Mouse (Mus musculus): Measurements from ENCODE around the gene Tmtc4. TPM values are rescaled to one million over a fixed set of nuclear protein-coding genes. Genes with fewer than 3 reads are reported as not detected.

The Tmtc4 gene
- total and polyA plus RNA-seq, 3 experiments = 1.4 to 3.3 (median 2.7) TPM

DNA sequence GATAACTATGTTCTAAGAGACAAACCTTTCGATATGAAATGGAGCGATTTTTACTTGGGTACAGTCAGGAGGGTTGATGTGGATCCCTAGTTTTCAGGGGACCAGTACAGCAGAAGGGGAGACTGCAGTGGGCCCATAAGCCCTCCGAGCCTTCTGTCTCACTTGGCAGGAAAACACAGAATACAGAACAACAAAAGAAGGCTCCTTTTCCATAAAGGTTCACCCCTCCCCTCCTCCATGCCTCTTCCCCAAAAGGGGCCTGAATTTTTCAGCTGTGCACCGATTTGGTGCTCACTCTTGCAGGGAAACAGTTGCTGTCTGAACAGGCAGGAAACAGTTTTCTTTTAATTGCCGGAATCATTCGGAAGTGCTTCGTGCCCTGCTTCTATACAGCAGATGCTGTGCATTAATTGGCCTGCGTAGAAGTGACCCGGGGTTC is 101.6 kb downstream of the Tmtc4 start:
- Histone ChIP-seq H3K36me3 (replicated peaks in 1 of 2; ENCODE audit: control insufficient read depth in 1 of 2, insufficient read depth in 1 of 2, low read length in 1 of 2) (peaks cover 38 to 52% of the 10 kb centered on the region in 2 experiments), H3K27ac (ENCODE audit: insufficient read depth, low read depth) (no peak overlapping the region), H3K9me3 (replicated peaks; ENCODE audit: low read length) (no peaks in the 10 kb centered on the region), H3K4me3 (replicated peaks in 1 of 3; ENCODE audit: low read depth in 2 of 3, low read length in 2 of 3, poor library complexity in 1 of 3) (no peak overlapping the region), H3K27me3 (replicated peaks) (no peaks in the 10 kb centered on the region), H3K79me2 (replicated peaks; ENCODE audit: control insufficient read depth, extremely low read depth, insufficient read depth, poor library complexity, severe bottlenecking) (no peaks in the 10 kb centered on the region), H3K4me1 (ENCODE audit: control insufficient read depth in 1 of 2, insufficient read depth in 2 of 2) (peaks cover 0 to 17% of the 10 kb centered on the region in 2 experiments; a peak in 2 of 4 replicates), H3K9ac (ENCODE audit: insufficient read depth, low read depth) (no peak overlapping the region), H3K4me2 (ENCODE audit: insufficient read depth, low read depth, poor library complexity, severe bottlenecking) (no peak overlapping the region)
- TF ChIP-seq SMC3 (IDR thresholded peaks at IDR 0.05; ENCODE audit: low read depth, low read length) (no peak), POLR2A (IDR thresholded peaks at IDR 0.05; ENCODE audit: low read depth, low read length) (no peak), ELF1 (IDR thresholded peaks at IDR 0.05; ENCODE audit: low read depth, low read length) (no peak), MYC (IDR thresholded peaks at IDR 0.05; ENCODE audit: low read depth, low read length) (no peak), TBP (conservative IDR thresholded peaks at IDR 0.05; ENCODE audit: low read depth, low read length) (no peak), MAZ (IDR thresholded peaks at IDR 0.05; ENCODE audit: low read depth, low read length) (no peak), ZKSCAN1 (IDR thresholded peaks at IDR 0.05; ENCODE audit: borderline replicate concordance, low read depth, low read length) (no peak), ZC3H11A (IDR thresholded peaks at IDR 0.05; ENCODE audit: low read depth, low read length) (no peak), ZNF384 (IDR thresholded peaks at IDR 0.05; ENCODE audit: low read depth, low read length) (no peak), RCOR1 (conservative IDR thresholded peaks at IDR 0.05; ENCODE audit: low read depth, low read length) (no peak), JUND (conservative IDR thresholded peaks at IDR 0.05; ENCODE audit: low read depth, low read length) (no peak), MAX (IDR thresholded peaks at IDR 0.05; ENCODE audit: low read length) (no peak), E2F4 (IDR thresholded peaks at IDR 0.05; ENCODE audit: insufficient replicate concordance, low read depth, low read length) (no peak), ZMIZ1 (IDR thresholded peaks at IDR 0.05; ENCODE audit: low read depth, low read length) (no peak), BHLHE40 (IDR thresholded peaks at IDR 0.05; ENCODE audit: low read depth, low read length) (no peak), RAD21 (IDR thresholded peaks at IDR 0.05; ENCODE audit: low read depth, low read length) (no peak), MXI1 (IDR thresholded peaks at IDR 0.05; ENCODE audit: low read depth, low read length) (no peak), USF2 (conservative IDR thresholded peaks at IDR 0.05; ENCODE audit: low read depth, low read length) (no peak)
- in situ Hi-C loops (cut with MboI; ENCODE audit: low pct_ligation_motif_present, low pct_unique_long_range_greater_than_20kb, low sequenced_read_pairs) = loop anchor here (25.0 kb wide), 2 partner anchors 370 to 670 kb away; no protein-coding TSS in a partner anchor
- no peak for DNase-seq (ENCODE audit: extremely low read depth)
- dilution Hi-C loops (cut with MboI; ENCODE audit: extremely low pct_ligation_motif_present, extremely low pct_unique_long_range_greater_than_20kb, low sequenced_read_pairs) = no loop called here

DNA sequence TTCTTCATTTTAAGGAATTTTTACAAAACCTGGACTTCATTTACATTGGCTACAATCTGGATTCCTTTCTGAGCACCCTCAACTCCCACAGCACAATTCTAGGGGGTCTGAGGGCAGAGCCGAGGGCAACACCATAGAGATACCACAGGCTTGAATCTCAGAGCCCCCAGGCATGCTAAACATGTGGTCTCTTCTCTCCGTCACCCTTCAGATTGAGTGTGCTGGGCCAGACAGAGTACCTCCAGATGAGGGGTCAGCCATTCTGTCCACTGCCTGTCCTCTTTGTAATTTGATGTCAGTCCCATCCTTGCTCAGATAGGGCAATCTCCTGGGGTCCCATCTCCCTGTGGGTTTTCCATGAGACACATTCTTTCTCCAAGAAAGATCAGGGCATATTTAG is 102.1 kb downstream of the Tmtc4 start:
- no peaks in the 10 kb centered on the region for H3K79me2 ChIP-seq (replicated peaks; ENCODE audit: control insufficient read depth, extremely low read depth, insufficient read depth, poor library complexity, severe bottlenecking)
- TF ChIP-seq TBP (conservative IDR thresholded peaks at IDR 0.05; ENCODE audit: low read depth, low read length) (no peak), JUN (IDR thresholded peaks at IDR 0.05; ENCODE audit: insufficient read depth, low read depth, low read length) (no peak), RCOR1 (conservative IDR thresholded peaks at IDR 0.05; ENCODE audit: low read depth, low read length) (no peak), CTCF (conservative IDR thresholded peaks at IDR 0.05 in 1 of 2, IDR thresholded peaks at IDR 0.05 in 1 of 2; ENCODE audit: low read depth in 2 of 2, low read length in 2 of 2) (no peak), E2F4 (IDR thresholded peaks at IDR 0.05; ENCODE audit: insufficient replicate concordance, low read depth, low read length) (no peak), GABPA (IDR thresholded peaks at IDR 0.05; ENCODE audit: insufficient replicate concordance, low read depth, low read length) (no peak), MXI1 (IDR thresholded peaks at IDR 0.05; ENCODE audit: low read depth, low read length) (no peak), JUND (conservative IDR thresholded peaks at IDR 0.05; ENCODE audit: low read depth, low read length) (no peak), UBTF (IDR thresholded peaks at IDR 0.05; ENCODE audit: low read depth, low read length) (no peak)
- peaks cover 0 to 17% of the 10 kb centered on the region in 2 experiments; a peak in 2 of 4 replicates for H3K4me1 ChIP-seq (ENCODE audit: control insufficient read depth in 1 of 2, insufficient read depth in 2 of 2)
- H3K9ac ChIP-seq (ENCODE audit: insufficient read depth, low read depth) = no peak overlapping the region
- no peaks in the 10 kb centered on the region for H3K9me3 ChIP-seq (replicated peaks; ENCODE audit: low read length)
- in situ Hi-C loops (cut with MboI; ENCODE audit: low pct_ligation_motif_present, low pct_unique_long_range_greater_than_20kb, low sequenced_read_pairs) (loop anchor here (25.0 kb wide), 2 partner anchors 369 to 669 kb away; no protein-coding TSS in a partner anchor), dilution Hi-C loops (cut with MboI; ENCODE audit: extremely low pct_ligation_motif_present, extremely low pct_unique_long_range_greater_than_20kb, low sequenced_read_pairs) (no loop called here)
- no peak overlapping the region for H3K4me3 ChIP-seq (replicated peaks in 1 of 3; ENCODE audit: low read depth in 2 of 3, low read length in 2 of 3, poor library complexity in 1 of 3)
- peaks cover 34 to 49% of the 10 kb centered on the region in 2 experiments for H3K36me3 ChIP-seq (replicated peaks in 1 of 2; ENCODE audit: control insufficient read depth in 1 of 2, insufficient read depth in 1 of 2, low read length in 1 of 2)
- H3K4me2 ChIP-seq (ENCODE audit: insufficient read depth, low read depth, poor library complexity, severe bottlenecking) = no peak overlapping the region
- H3K27ac ChIP-seq (ENCODE audit: insufficient read depth, low read depth) = no peak overlapping the region
- no peak for DNase-seq (ENCODE audit: extremely low read depth)
- no peaks in the 10 kb centered on the region for H3K27me3 ChIP-seq (replicated peaks)

All from CH12.LX (cell line).